Mouse (Mus musculus) bone marrow, adult 2 months (tissue): ENCODE data around the gene Zfp618.

ENCODE experiments used
- CTCF ChIP-seq: fragments of 200-500 bp; IDR thresholded peaks from 2 replicates; pipeline ENCODE4 v1.5.1; 2011; ENCODE audit warnings: low read length, control low read depth; ENCODE audit not compliant: control insufficient read depth, insufficient read depth
- POLR2A ChIP-seq: fragments of 200-500 bp; IDR thresholded peaks from 2 replicates; pipeline ENCODE4 v1.6.1; 2011; ENCODE audit warnings: low read depth, mild to moderate bottlenecking, control low read depth, low read length, borderline replicate concordance; ENCODE audit not compliant: control insufficient read depth

DNA sequence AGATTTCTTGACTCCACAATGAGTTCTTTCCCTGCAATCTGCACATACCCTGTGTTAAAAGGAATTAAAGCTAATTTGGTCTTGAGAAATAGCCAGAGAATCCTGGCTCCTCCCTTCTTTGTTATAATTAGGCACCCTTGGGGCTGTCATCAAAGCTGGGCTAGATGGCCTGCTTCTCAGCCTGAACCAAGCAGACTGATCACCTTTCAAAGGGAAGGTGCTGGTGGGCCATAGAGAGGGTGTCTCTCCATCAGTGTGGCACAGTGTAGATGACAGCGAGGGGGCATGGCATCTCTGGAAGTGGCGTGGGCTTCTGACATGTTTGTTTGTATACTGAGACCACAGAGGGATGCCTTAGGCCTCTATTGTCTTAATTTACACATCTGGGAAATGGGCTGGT is 9.5 kb downstream of the Zfp618 start:
- TF ChIP-seq CTCF (no peak), POLR2A (no peak)
